Mouse (Mus musculus) kidney, embryonic 16.5 days (tissue): ENCODE results near the gene Fam198b. TPM values are rescaled to one million over a fixed set of nuclear protein-coding genes. Genes with fewer than 3 reads are reported as not detected.

Experiments used
- ATAC-seq: fragments of 200-750 bp; cut with Nextera tagmentation; 2 replicates; pipeline ENCODE4 v1.8.0; 2017; ENCODE audit warnings: moderate TSS enrichment; ENCODE audit not compliant: low FRiP score, low TSS enrichment
- H3K27ac ChIP-seq: fragments of 300-500 bp; sonication (generic); 2 replicates; pipeline ENCODE4 v1.5.1; 2014; ENCODE audit warnings: low read length
- H3K27me3 ChIP-seq: fragments of 300-500 bp; sonication (generic); 2 replicates; pipeline ENCODE4 v1.6.1; 2014; ENCODE audit warnings: low read length, control low read depth, mixed read lengths; ENCODE audit not compliant: insufficient read depth
- H3K36me3 ChIP-seq: fragments of 300-500 bp; sonication (generic); 2 replicates; pipeline ENCODE4 v1.6.1; 2014; ENCODE audit warnings: low read length, control low read depth, mixed read lengths; ENCODE audit not compliant: insufficient read depth
- H3K4me1 ChIP-seq: fragments of 300-500 bp; sonication (generic); 2 replicates; pipeline ENCODE4 v1.6.1; 2014; ENCODE audit warnings: low read length, control low read depth, mixed read lengths; ENCODE audit not compliant: insufficient read depth
- H3K4me2 ChIP-seq: fragments of 300-500 bp; sonication (generic); replicated peaks from 2 replicates; pipeline ENCODE4 v1.6.1; 2014; ENCODE audit warnings: low read depth, low read length
- H3K4me3 ChIP-seq: fragments of 300-500 bp; sonication (generic); 2 replicates; pipeline ENCODE4 v1.5.1; 2014; ENCODE audit warnings: mild to moderate bottlenecking, low read length
- H3K9ac ChIP-seq: fragments of 300-500 bp; sonication (generic); replicated peaks from 2 replicates; pipeline ENCODE4 v1.6.1; 2014; ENCODE audit warnings: low read length
- H3K9me3 ChIP-seq: fragments of 300-500 bp; sonication (generic); 2 replicates; pipeline ENCODE4 v1.6.1; 2016; ENCODE audit warnings: low read length, control low read depth
- WGBS: fragments of 180-500 bp; shearing (Covaris S2); extraction: QIAGEN DNeasy Blood & Tissue Kit; methylation state at CpG from one replicate; pipeline ENCODE4 v1.1.7; 2014; 5-methylcytosine and 5-hydroxymethylcytosine counted together
- polyA plus RNA-seq: library from polyadenylated mRNA; unstranded; fragments of >200 nt; fragmentation: Nextera tagmentation; extraction: Ambion mirVana; gene quantifications from 2 replicates; pipeline ENCODE4 v1.2.1, GENCODE M21; 2015

Fam198b gene
- polyA plus RNA-seq, 1 experiment from 2014 or later = 13.0 TPM

GRCm38 (mm10) chr3:79879246-79879645 lies 5.1 kb upstream of the Fam198b start:
- peak overlapping the region; percentile 57 for H3K27ac ChIP-seq
- no peaks in the 10 kb centered on the region for H3K27me3 ChIP-seq
- no peaks in the 10 kb centered on the region for H3K36me3 ChIP-seq
- ATAC-seq = 0 out of 2 replicates have a peak, but pooled peaks have one; percentile 6
- 0 out of 2 replicates have a peak overlapping the region, but pooled peaks have one; percentile 6 for H3K9ac ChIP-seq
- WGBS = 29% methylated on average over 9 of the region's 9 CpGs
- peaks cover 9% of the 10 kb centered on the region for H3K4me1 ChIP-seq
- H3K4me2 ChIP-seq = peak overlapping the region; percentile 22; the same call in 1 of the 2 replicates
- H3K4me3 ChIP-seq = no peak overlapping the region
- no peaks in the 10 kb centered on the region for H3K9me3 ChIP-seq

DNA sequence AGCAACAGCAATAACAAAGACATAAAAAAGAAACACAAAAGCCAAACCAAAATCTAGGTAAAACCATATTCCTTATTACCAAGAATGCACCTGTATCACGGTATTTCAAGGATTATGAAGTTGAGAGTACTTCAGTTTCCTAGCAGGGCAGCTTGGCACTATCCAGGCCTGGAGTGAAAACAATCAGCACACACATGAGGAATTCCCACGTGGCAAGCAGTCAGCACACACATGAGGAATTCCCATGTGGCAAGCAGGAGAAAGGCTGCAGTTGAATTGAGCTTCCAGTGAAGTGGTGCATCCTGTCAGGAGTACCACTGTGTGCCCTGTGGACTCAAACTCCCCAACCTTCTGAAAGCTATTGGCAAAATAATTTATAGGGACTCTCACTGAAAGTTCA lies 2.7 kb upstream of the Fam198b start:
- Histone ChIP-seq H3K9me3 (no peaks in the 10 kb centered on the region), H3K4me2 (no peak overlapping the region), H3K4me3 (no peak overlapping the region), H3K36me3 (no peaks in the 10 kb centered on the region), H3K4me1 (peaks cover 26% of the 10 kb centered on the region), H3K27me3 (no peaks in the 10 kb centered on the region), H3K9ac (no peak overlapping the region), H3K27ac (no peak overlapping the region)
- no peak for ATAC-seq
- 54% methylated on average over 2 of the region's 2 CpGs for WGBS

DNA sequence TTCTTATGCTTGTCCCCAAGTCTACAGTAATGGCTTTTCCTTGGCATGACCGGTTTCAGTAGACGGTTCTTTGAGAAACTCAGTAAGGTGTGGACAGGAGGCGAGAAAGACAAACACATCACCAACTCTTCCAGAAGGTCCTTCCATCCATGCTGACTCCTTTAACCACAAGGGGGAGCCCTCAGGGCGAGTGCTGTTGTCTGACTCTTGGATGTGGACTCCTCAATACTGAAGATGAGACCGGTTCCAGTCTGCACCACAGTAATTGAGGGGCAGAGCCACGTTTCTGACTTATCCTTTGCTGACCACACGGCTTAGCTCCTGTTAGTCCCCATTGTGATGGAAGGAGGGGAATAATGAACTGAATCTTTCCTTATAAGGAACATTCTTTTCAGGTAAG lies 1.2 kb upstream of the Fam198b start:
- H3K27ac ChIP-seq = no peak overlapping the region
- H3K4me2 ChIP-seq = no peak overlapping the region
- H3K9me3 ChIP-seq = no peaks in the 10 kb centered on the region
- H3K36me3 ChIP-seq = no peaks in the 10 kb centered on the region
- WGBS = 35% methylated on average over 7 of the region's 7 CpGs
- ATAC-seq = no peak
- no peak overlapping the region for H3K9ac ChIP-seq
- H3K4me3 ChIP-seq = no peak overlapping the region
- H3K27me3 ChIP-seq = no peaks in the 10 kb centered on the region
- peaks cover 33% of the 10 kb centered on the region for H3K4me1 ChIP-seq

DNA sequence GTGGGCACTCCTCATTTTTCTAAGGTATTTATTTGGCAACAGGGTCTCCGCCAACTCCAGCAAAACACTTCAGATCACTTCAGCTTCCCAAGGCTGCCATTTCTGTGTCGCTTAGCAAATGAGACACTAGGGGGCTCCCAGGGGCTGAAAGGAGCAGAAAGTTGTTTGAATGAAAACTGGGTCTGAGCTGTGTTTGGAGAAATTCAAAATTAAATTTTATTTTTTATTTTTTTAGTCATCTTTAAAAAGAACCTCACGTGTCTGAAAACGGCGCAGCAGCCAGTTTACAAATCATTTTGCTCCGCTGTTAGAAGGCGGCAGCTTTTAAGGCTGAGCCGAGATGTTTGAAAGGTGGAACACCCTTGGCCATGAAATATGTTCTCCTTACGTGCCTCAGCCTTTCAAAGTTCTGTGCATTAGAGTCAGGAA lies 442 bp downstream of the Fam198b start:
- peak overlapping the region; percentile 63 for H3K4me2 ChIP-seq
- H3K27ac ChIP-seq = peak overlapping the region; percentile 66
- H3K4me3 ChIP-seq = peak overlapping the region; percentile 44
- H3K36me3 ChIP-seq = no peaks in the 10 kb centered on the region
- H3K9me3 ChIP-seq = no peaks in the 10 kb centered on the region
- ATAC-seq = peak; percentile 28; the same call in 1 of the 2 replicates
- 6% methylated on average over 9 of the region's 9 CpGs for WGBS
- peak overlapping the region; percentile 51; the same call in 1 of the 2 replicates for H3K9ac ChIP-seq
- H3K4me1 ChIP-seq = peaks cover 26% of the 10 kb centered on the region
- no peaks in the 10 kb centered on the region for H3K27me3 ChIP-seq

- H3K27ac ChIP-seq = peak overlapping the region; percentile 88
Observed at GRCm38 (mm10) chr3:79885686-79886356, 1.5 kb downstream of the Fam198b start.

DNA sequence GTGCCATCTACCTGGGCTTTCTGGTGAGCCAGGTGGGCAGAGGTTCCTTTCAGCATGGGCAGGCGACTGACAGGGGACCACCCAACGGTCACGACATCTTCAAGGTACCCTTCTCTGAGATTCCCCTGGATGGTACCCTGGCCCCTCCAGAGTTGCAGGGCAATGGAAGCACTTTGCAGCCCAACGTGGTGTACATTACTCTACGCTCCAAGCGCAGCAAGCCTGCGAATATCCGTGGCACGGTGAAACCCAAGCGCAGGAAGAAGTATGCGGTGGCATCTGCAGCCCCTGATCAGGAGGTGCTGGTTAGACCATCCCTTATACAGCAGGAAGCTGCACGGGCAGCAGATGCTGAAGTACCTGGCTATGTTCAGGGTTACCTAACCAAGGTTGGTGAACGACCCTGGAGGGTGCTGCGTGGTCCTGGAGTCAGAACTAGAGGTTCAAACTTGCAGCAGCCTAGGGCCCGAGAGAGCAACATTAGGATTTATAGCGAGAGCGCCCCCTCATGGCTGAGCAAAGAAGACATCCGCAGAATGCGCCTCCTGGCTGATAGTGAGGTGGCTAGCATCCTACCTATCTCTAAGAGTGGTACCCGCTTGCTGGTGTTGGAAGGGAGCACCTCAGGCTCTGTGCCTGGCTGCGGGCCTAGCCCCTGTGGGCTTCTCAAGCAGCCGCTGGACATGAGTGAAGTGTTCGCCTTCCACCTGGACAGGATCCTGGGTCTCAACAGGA lies 2.2 kb downstream of the Fam198b start:
- Histone ChIP-seq H3K4me1 (peaks cover 26% of the 10 kb centered on the region), H3K36me3 (no peaks in the 10 kb centered on the region), H3K27ac (peak overlapping the region; percentile 88), H3K9me3 (no peaks in the 10 kb centered on the region), H3K4me3 (peak overlapping the region; percentile 47), H3K9ac (peak overlapping the region; percentile 63), H3K4me2 (peak overlapping the region; percentile 59), H3K27me3 (no peaks in the 10 kb centered on the region)
- 63% methylated on average over 23 of the region's 23 CpGs for WGBS
- peak; percentile 29 for ATAC-seq

More at GRCm38 (mm10) chr3:79885686-79886356, 1.5 kb downstream of the Fam198b start:
- peak overlapping the region; percentile 47 for H3K4me3 ChIP-seq
- H3K4me2 ChIP-seq = peak overlapping the region; percentile 59
- H3K9ac ChIP-seq = peak overlapping the region; percentile 63
- no peaks in the 10 kb centered on the region for H3K9me3 ChIP-seq
- H3K27me3 ChIP-seq = no peaks in the 10 kb centered on the region
- no peaks in the 10 kb centered on the region for H3K36me3 ChIP-seq
- 5% methylated on average over 19 of the region's 19 CpGs for WGBS
- peak; percentile 87 for ATAC-seq
- peaks cover 26% of the 10 kb centered on the region for H3K4me1 ChIP-seq

DNA sequence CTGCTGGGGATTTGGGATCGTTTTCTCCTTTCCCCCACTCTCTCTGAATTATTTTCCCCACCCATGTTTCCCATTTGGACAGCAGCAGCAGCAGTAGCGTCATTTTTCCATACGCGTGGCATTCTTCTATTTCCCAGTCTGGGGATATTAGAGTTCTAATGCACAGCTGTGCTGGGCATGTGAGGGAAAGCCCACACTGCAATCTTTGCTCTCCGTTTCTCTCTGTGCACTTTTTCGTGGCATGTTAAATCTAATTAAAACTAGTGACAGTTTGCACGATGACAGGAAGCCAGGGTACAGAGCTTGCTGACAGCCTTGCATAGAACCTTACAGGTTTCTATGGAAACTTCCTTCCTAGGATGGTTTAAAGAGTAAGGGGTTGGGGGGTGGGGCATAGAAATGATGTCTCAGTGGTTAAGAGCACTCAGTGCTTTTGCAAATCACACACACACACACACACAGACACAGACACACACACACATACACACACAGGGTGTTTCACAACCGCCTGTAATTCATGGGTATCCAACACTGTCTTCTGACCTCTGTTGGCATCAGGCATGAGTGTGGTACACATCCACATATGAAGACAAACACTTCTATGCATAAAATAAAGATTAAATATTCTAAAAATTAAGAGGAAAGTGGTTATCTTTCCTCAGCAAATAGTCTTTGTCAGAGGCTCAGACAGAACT lies 3.0 kb downstream of the Fam198b start:
- Histone ChIP-seq H3K4me2 (peak overlapping the region; percentile 59), H3K27me3 (no peaks in the 10 kb centered on the region), H3K36me3 (no peaks in the 10 kb centered on the region), H3K9ac (peak overlapping the region; percentile 44; the same call in 1 of the 2 replicates), H3K4me3 (peak overlapping the region; percentile 47), H3K27ac (peak overlapping the region; percentile 88; the same call in 1 of the 2 replicates), H3K4me1 (peaks cover 26% of the 10 kb centered on the region), H3K9me3 (no peaks in the 10 kb centered on the region)
- no peak for ATAC-seq
- 49% methylated on average over 8 of the region's 8 CpGs for WGBS

- no peak overlapping the region for H3K9ac ChIP-seq
- H3K27me3 ChIP-seq = no peaks in the 10 kb centered on the region
- H3K4me1 ChIP-seq = peaks cover 26% of the 10 kb centered on the region
- peak overlapping the region; percentile 59 for H3K4me2 ChIP-seq
- 84% methylated on average over 2 of the region's 2 CpGs for WGBS
- no peak for ATAC-seq
- peak overlapping the region; percentile 5; the same call in 1 of the 2 replicates for H3K4me3 ChIP-seq
- H3K9me3 ChIP-seq = no peaks in the 10 kb centered on the region
- no peak overlapping the region for H3K27ac ChIP-seq
- H3K36me3 ChIP-seq = no peaks in the 10 kb centered on the region
Observed at GRCm38 (mm10) chr3:79887966-79888365, 3.6 kb downstream of the Fam198b start.

- ATAC-seq = no peak
- Histone ChIP-seq H3K27me3 (no peaks in the 10 kb centered on the region), H3K4me1 (peaks cover 4% of the 10 kb centered on the region; the same call in 1 of the 2 replicates), H3K36me3 (no peaks in the 10 kb centered on the region), H3K9me3 (no peaks in the 10 kb centered on the region), H3K9ac (no peak overlapping the region), H3K4me2 (no peak overlapping the region), H3K27ac (no peak overlapping the region), H3K4me3 (no peak overlapping the region)
- 78% methylated on average over 13 of the region's 13 CpGs for WGBS
Observed at GRCm38 (mm10) chr3:79897534-79898370, 13.4 kb downstream of the Fam198b start.
